Mouse (Mus musculus) gastrocnemius, postnatal 36 days (tissue): ENCODE measurements around the gene Tmigd3. TPM values are rescaled to one million over a fixed set of nuclear protein-coding genes. Genes with fewer than 3 reads are reported as not detected.
A peak's percentile ranks its signal among the peaks of the same experiment; 100 is the strongest.

ENCODE experiments used
- DNase-seq, 2 experiments: peaks; one replicate each; pipeline ENCODE4 v3.0.0; 2022
- intact Hi-C: fragments of 180-260 bp; cut with DNase I; formaldehyde crosslinking; loops from one replicate; pipeline ENCODE4 v1.15.1; 2025
- total RNA-seq, 2 experiments: library from RNA; stranded (reverse); gene quantifications; 2 replicates each; pipeline ENCODE4 v1.2.3; 2021

The Tmigd3 gene
- total RNA-seq, 2 experiments from 2014 or later: not detected

- intact Hi-C loops: no loop called here
- no peak for DNase-seq
These were observed 57.0 kb downstream of the Tmigd3 start for GRCm38 (mm10) chr3:105927561-105928194.

- intact Hi-C loops: no loop called here
These were observed 57.5 kb downstream of the Tmigd3 start for GRCm38 (mm10) chr3:105928195-105928569.

GRCm38 (mm10) chr3:105928781-105929180, 58.1 kb downstream of the Tmigd3 start:
- intact Hi-C loops: no loop called here
- DNase-seq: no peak

More at GRCm38 (mm10) chr3:105928195-105928569, 57.5 kb downstream of the Tmigd3 start:
- DNase-seq: no peak

GRCm38 (mm10) chr3:105929821-105930220, 59.1 kb downstream of the Tmigd3 start:
- intact Hi-C loops: no loop called here
- no peak for DNase-seq

GRCm38 (mm10) chr3:105931095-105931494, 60.4 kb downstream of the Tmigd3 start:
- intact Hi-C loops: no loop called here

GRCm38 (mm10) chr3:105932240-105933071, 61.8 kb downstream of the Tmigd3 start, which contains the start of gene I830077J02Rik:
Gene I830077J02Rik (minus strand): TSS chr3:105932664.
- intact Hi-C loops: no loop called here
- DNase-seq: no peak

More at GRCm38 (mm10) chr3:105931095-105931494, 60.4 kb downstream of the Tmigd3 start:
- DNase-seq: no peak

GRCm38 (mm10) chr3:105933926-105934325, 63.2 kb downstream of the Tmigd3 start:
- DNase-seq: no peak
- intact Hi-C loops: no loop called here

- DNase-seq: no peak
- intact Hi-C loops: no loop called here
These were observed 64.3 kb downstream of the Tmigd3 start for GRCm38 (mm10) chr3:105935033-105935432.

- DNase-seq: no peak
- intact Hi-C loops: no loop called here
These were observed 65.4 kb downstream of the Tmigd3 start for GRCm38 (mm10) chr3:105936111-105936510.

- intact Hi-C loops: no loop called here
- no peak for DNase-seq
These were observed 80.6 kb downstream of the Tmigd3 start for GRCm38 (mm10) chr3:105951348-105951747.

GRCm38 (mm10) chr3:105957235-105957634, 86.5 kb downstream of the Tmigd3 start:
- intact Hi-C loops: loop anchor here (5.0 kb wide), 1 partner anchor 225 kb away; no protein-coding TSS in a partner anchor
- no peak for DNase-seq

- no peak for DNase-seq
- intact Hi-C loops: loop anchor here (5.0 kb wide), 1 partner anchor 226 kb away; no protein-coding TSS in a partner anchor
These were observed 87.5 kb downstream of the Tmigd3 start for GRCm38 (mm10) chr3:105958204-105958603.

GRCm38 (mm10) chr3:105958974-105959580, 88.4 kb downstream of the Tmigd3 start, which contains the start of gene Wdr77:
Gene Wdr77 (plus strand): TSS chr3:105959369.
- intact Hi-C loops: loop anchor here (5.0 kb wide), 1 partner anchor 227 kb away; no protein-coding TSS in a partner anchor
- peak; percentile 92 to 95 for DNase-seq

GRCm38 (mm10) chr3:105959585-105959984, 88.9 kb downstream of the Tmigd3 start:
- intact Hi-C loops: loop anchor here (5.0 kb wide), 1 partner anchor 227 kb away; no protein-coding TSS in a partner anchor
- DNase-seq: no peak

GRCm38 (mm10) chr3:105959999-105960398, 89.3 kb downstream of the Tmigd3 start, which contains the start of gene Atp5f1:
Gene Atp5f1 (minus strand): TSS chr3:105960099.
- intact Hi-C loops: loop anchor here (5.0 kb wide), 1 partner anchor 228 kb away; no protein-coding TSS in a partner anchor
- no peak for DNase-seq

- intact Hi-C loops: no loop called here
- DNase-seq: no peak
These were observed 90.0 kb downstream of the Tmigd3 start for GRCm38 (mm10) chr3:105960700-105961099.

- intact Hi-C loops: no loop called here
- DNase-seq: no peak
These were observed 101.2 kb downstream of the Tmigd3 start for GRCm38 (mm10) chr3:105971831-105972446.

- intact Hi-C loops: no loop called here
- DNase-seq: no peak
These were observed 102.7 kb downstream of the Tmigd3 start, which contains the start of gene Ovgp1 for GRCm38 (mm10) chr3:105973411-105973810. Gene Ovgp1 (plus strand): TSS chr3:105973711.
